Mouse (Mus musculus): ENCODE results near the gene Cdc14a. TPM values are rescaled to one million over a fixed set of nuclear protein-coding genes. Genes with fewer than 3 reads are reported as not detected.

Cdc14a gene
- total and polyA plus RNA-seq, 3 experiments, result 2.6 to 5.9 TPM; not detected in 1

GRCm38 (mm10) chr3:116388808-116389207 lies 35.0 kb downstream of the Cdc14a start:
- Histone ChIP-seq H3K27me3 (ENCODE audit: control insufficient read depth in 1 of 2, insufficient read depth in 2 of 2, low read length in 2 of 2) (no peaks in the 10 kb centered on the region), H3K9me3 (replicated peaks; ENCODE audit: insufficient read depth, low read length) (no peaks in the 10 kb centered on the region), H3K27ac (ENCODE audit: control insufficient read depth, low read depth, low read length) (peak overlapping the region; percentile 83), H3K4me3 (ENCODE audit: control insufficient read depth in 1 of 2, insufficient read depth in 1 of 2, low read depth in 2 of 2, low read length in 2 of 2) (peak overlapping the region; percentile 53 to 57; a peak in 3 of 4 replicates), H3K4me1 (ENCODE audit: control insufficient read depth in 1 of 2, insufficient read depth in 2 of 2, low read length in 2 of 2) (peaks cover 29 to 36% of the 10 kb centered on the region in 2 experiments), H3K36me3 (ENCODE audit: control insufficient read depth in 1 of 2, insufficient read depth in 2 of 2, low read length in 2 of 2) (peaks cover 0 to 50% of the 10 kb centered on the region in 2 experiments; a peak in 2 of 4 replicates), H3K79me2 (ENCODE audit: control insufficient read depth, insufficient read depth, low read length, poor library complexity) (no peaks in the 10 kb centered on the region), H3K9ac (ENCODE audit: control insufficient read depth, low read depth, low read length, poor library complexity, severe bottlenecking) (peak overlapping the region; percentile 56)
- DNase-seq (ENCODE audit: low read depth, low spot score), result peak; percentile 90
- peak; percentile 100 for TF ChIP-seq TCF12 (IDR thresholded peaks at IDR 0.05; ENCODE audit: low read depth, low read length)
- TF ChIP-seq GABPA (IDR thresholded peaks at IDR 0.05; ENCODE audit: low read depth, low read length), result peak; percentile 62; the same call in 1 of the 2 replicates
- no peak for TF ChIP-seq USF2 (IDR thresholded peaks at IDR 0.05; ENCODE audit: borderline replicate concordance in 1 of 2, insufficient read depth in 1 of 2, low read depth in 1 of 2, low read length in 2 of 2)
- no peak for TF ChIP-seq ZC3H11A (IDR thresholded peaks at IDR 0.05; ENCODE audit: low read depth, low read length)
- TF ChIP-seq POLR2AphosphoS5 (IDR thresholded peaks at IDR 0.05; ENCODE audit: borderline replicate concordance, low read depth, low read length), result no peak
- TF ChIP-seq CHD1 (IDR thresholded peaks at IDR 0.05; ENCODE audit: low read depth, low read length), result no peak
- TF ChIP-seq SIN3A (IDR thresholded peaks at IDR 0.05; ENCODE audit: low read length), result peak; percentile 91
- no peak; the same call in 1 of the 2 replicates for TF ChIP-seq CHD2 (IDR thresholded peaks at IDR 0.05; ENCODE audit: low read length)
- TF ChIP-seq E2F4 (IDR thresholded peaks at IDR 0.05; ENCODE audit: borderline replicate concordance, low read depth, low read length), result no peak
- TF ChIP-seq POLR2A (IDR thresholded peaks at IDR 0.05; ENCODE audit: control insufficient read depth in 1 of 2, insufficient read depth in 1 of 2, low read depth in 1 of 2, low read length in 2 of 2, poor library complexity in 1 of 2), result no peak
- peak; percentile 62 for TF ChIP-seq MAX (IDR thresholded peaks at IDR 0.05; ENCODE audit: low read length)
- TF ChIP-seq GATA1 (IDR thresholded peaks at IDR 0.05; ENCODE audit: low read depth, low read length), result peak; percentile 100
- TF ChIP-seq USF1 (IDR thresholded peaks at IDR 0.05; ENCODE audit: low read depth, low read length), result no peak
- TF ChIP-seq EP300 (IDR thresholded peaks at IDR 0.05; ENCODE audit: low read depth in 1 of 2, low read length in 2 of 2), result peak; percentile 97 to 98
- TF ChIP-seq KAT2A (conservative IDR thresholded peaks at IDR 0.05; ENCODE audit: low read depth, low read length), result no peak; the same call in 1 of the 2 replicates
- peak; percentile 91 for TF ChIP-seq RCOR1 (IDR thresholded peaks at IDR 0.05; ENCODE audit: low read depth, low read length)
- peak; percentile 95 for TF ChIP-seq TAL1 (IDR thresholded peaks at IDR 0.05; ENCODE audit: low read length)
- no peak for TF ChIP-seq ELF1 (IDR thresholded peaks at IDR 0.05; ENCODE audit: low read depth, low read length)
- TF ChIP-seq NRF1 (IDR thresholded peaks at IDR 0.05; ENCODE audit: insufficient read depth, low read depth, low read length, poor library complexity, severe bottlenecking), result no peak
- TF ChIP-seq UBTF (IDR thresholded peaks at IDR 0.05; ENCODE audit: borderline replicate concordance, insufficient read depth, low read depth, low read length), result no peak
- TF ChIP-seq POLR2AphosphoS2 (IDR thresholded peaks at IDR 0.05; ENCODE audit: low read length), result peak; percentile 34; the same call in 1 of the 2 replicates
- TF ChIP-seq MYC (IDR thresholded peaks at IDR 0.05; ENCODE audit: low read depth, low read length), result no peak
- no peak for TF ChIP-seq RAD21 (IDR thresholded peaks at IDR 0.05; ENCODE audit: low read depth, low read length)
- TF ChIP-seq MAZ (IDR thresholded peaks at IDR 0.05; ENCODE audit: low read depth, low read length), result peak; percentile 76
- peak; percentile 79; the same call in 1 of the 2 replicates for TF ChIP-seq BHLHE40 (IDR thresholded peaks at IDR 0.05; ENCODE audit: borderline replicate concordance, low read depth, low read length)
- TF ChIP-seq SMC3 (IDR thresholded peaks at IDR 0.05; ENCODE audit: low read depth, low read length), result no peak
- no peak for TF ChIP-seq HCFC1 (IDR thresholded peaks at IDR 0.05; ENCODE audit: low read depth, low read length)
- TF ChIP-seq MXI1 (IDR thresholded peaks at IDR 0.05; ENCODE audit: low read depth, low read length), result peak; percentile 64
- no peak for TF ChIP-seq ZKSCAN1 (IDR thresholded peaks at IDR 0.05; ENCODE audit: low read depth, low read length)
- TF ChIP-seq ETS1 (IDR thresholded peaks at IDR 0.05; ENCODE audit: low read depth, low read length), result peak; percentile 95
- peak; percentile 85; the same call in 1 of the 2 replicates for TF ChIP-seq MAFK (IDR thresholded peaks at IDR 0.05; ENCODE audit: borderline replicate concordance, low read depth, low read length)
- no peak for TF ChIP-seq JUND (IDR thresholded peaks at IDR 0.05; ENCODE audit: low read depth, low read length)
- no peak for TF ChIP-seq CTCF (IDR thresholded peaks at IDR 0.05 in 2 of 3, conservative IDR thresholded peaks at IDR 0.05 in 1 of 3; ENCODE audit: control insufficient read depth in 1 of 3, insufficient read depth in 1 of 3, low read depth in 2 of 3, low read length in 3 of 3, poor library complexity in 1 of 3, severe bottlenecking in 1 of 3)
- TF ChIP-seq ZNF384 (IDR thresholded peaks at IDR 0.05; ENCODE audit: low read depth, low read length), result no peak
- 0 out of 2 replicates have a peak, but pooled peaks have one; percentile 50 for TF ChIP-seq ZMIZ1 (IDR thresholded peaks at IDR 0.05; ENCODE audit: low read depth, low read length)
- 0 out of 2 replicates have a peak, but pooled peaks have one; percentile 41 for TF ChIP-seq MYB (IDR thresholded peaks at IDR 0.05; ENCODE audit: low read depth, low read length)
- TF ChIP-seq NELFE (IDR thresholded peaks at IDR 0.05; ENCODE audit: low read depth, low read length), result no peak
